Mouse (Mus musculus) left cerebral cortex, adult 2 months (tissue): ENCODE measurements around the gene Trib3. TPM values are rescaled to one million over a fixed set of nuclear protein-coding genes. Genes with fewer than 3 reads are reported as not detected.

ENCODE experiments used
- DNase-seq, 2 experiments: peaks; one replicate each; pipeline ENCODE4 v3.0.0; 2021 to 2022; ENCODE audit warnings: low spot score in 2 of 2, mixed read lengths in 1 of 2; ENCODE audit errors: extremely low spot score in 1 of 2
- H3K27ac ChIP-seq: fragments of 200-600 bp; 2 replicates; pipeline ENCODE4 v1.8.1; 2022
- H3K4me3 ChIP-seq: fragments of 200-600 bp; 2 replicates; pipeline ENCODE4 v1.8.1; 2022
- CTCF ChIP-seq: fragments of 200-600 bp; IDR thresholded peaks from 2 replicates; pipeline ENCODE4 v1.8.1; 2022; ENCODE audit warnings: antibody characterized with exemption, mild to moderate bottlenecking, moderate library complexity
- intact Hi-C: fragments of 180-260 bp; cut with DNase I; formaldehyde crosslinking; loops from one replicate; pipeline ENCODE4 v1.15.1; 2025
- long read RNA-seq, 2 experiments: library from polyadenylated mRNA; stranded (forward); transcript quantifications; one replicate each; pipeline ENCODE4 v2.0.0; 2021; ENCODE audit warnings: borderline mapping rate in 2 of 2
- total RNA-seq, 2 experiments: library from RNA; stranded (reverse); gene quantifications; 2 replicates each; pipeline ENCODE4 v1.2.3; 2021

Trib3 gene
- total RNA-seq = 1 to 10 TPM in 1 of 2 experiments, under 1 TPM in 1; 0.84 to 1.1 TPM
- long read RNA-seq, experiment 1 = 0 reads
- long read RNA-seq, experiment 2 = 0 reads

GRCm38 (mm10) chr2:152343329-152344213, at the start of gene Trib3:
TSS of gene Trib3 (minus strand) at chr2:152344032.
- H3K4me3 ChIP-seq = peak within 1 kb of the TSS; percentile 62
- peak; percentile 64 for TF ChIP-seq CTCF
- peak within 1 kb of the TSS; percentile 59; the same call in 1 of the 2 replicates for H3K27ac ChIP-seq
- DNase-seq = peak; percentile 66 to 73
- intact Hi-C loops = no loop called here

DNA sequence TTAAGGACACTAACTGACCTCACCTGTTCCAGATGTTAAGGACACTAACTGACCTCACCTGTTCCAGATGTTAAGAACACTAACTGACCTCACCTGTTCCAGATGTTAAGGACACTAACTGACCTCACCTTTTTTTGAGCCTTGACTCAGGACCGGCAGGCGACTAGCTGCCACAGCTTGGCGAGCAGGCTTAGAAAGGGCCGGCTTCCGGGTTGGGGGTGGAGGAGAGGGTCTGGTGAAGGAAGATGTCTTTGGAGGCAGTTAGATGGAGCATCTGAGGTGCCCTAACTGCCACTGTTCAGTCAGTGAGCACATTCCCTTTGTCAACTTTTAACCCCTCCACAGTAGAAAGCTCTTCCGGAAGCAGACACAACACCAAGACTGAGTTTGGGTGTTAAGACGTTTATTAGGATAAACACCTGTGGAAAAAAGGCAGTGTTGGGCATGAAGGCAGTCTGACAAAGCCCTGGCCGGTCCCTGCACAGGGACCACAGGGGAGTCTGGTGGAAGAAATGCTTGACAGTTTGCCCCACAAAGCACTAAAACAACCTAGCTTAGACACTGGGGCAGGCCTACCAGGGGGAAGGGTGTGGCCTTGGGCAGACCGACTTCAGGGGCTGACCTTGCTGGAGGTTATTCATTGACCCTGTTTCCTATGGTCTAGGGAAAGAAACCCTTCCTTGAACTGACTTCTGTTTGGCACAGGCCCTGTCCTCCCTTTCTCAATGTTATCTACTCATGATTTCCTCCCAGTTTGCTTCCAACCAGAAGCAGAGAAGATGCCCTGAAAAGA, 49.6 kb upstream of the Trib3 start:
- no peak for DNase-seq
- no peak for TF ChIP-seq CTCF
- no peak overlapping the region for H3K27ac ChIP-seq
- intact Hi-C loops = loop anchor here (5.0 kb wide), 1 partner anchor 154 kb away; no protein-coding TSS in a partner anchor
- no peak overlapping the region for H3K4me3 ChIP-seq

- intact Hi-C loops = loop anchor here (1.0 to 5.0 kb wide), 2 partner anchors 45 to 155 kb away; no protein-coding TSS in a partner anchor
- H3K27ac ChIP-seq = no peak overlapping the region
- TF ChIP-seq CTCF = peak; percentile 78
- no peak overlapping the region for H3K4me3 ChIP-seq
- peak in 1 of 2 experiments; percentile 21 for DNase-seq
Measured at GRCm38 (mm10) chr2:152392786-152393185, 49.0 kb upstream of the Trib3 start.

DNA sequence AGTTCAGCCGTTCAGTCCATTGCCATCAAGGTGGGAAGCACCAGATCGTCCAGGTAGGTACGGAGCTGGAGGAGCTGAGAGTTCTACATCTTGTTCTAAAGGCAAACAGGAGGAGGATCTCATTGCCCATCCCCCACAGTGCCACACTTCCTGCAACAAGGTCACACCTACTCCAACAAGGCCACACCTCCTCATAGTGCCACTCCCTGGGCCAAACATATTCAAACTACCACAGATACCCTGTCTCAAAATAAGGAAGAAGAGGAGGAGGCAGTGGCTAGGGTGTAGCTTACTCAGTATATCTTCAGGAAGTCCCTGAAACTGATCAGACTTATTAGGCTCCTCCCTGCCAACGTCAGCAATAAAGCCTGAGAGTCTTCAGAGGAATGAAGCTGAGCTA, 40.4 kb upstream of the Trib3 start:
- intact Hi-C loops = no loop called here
- DNase-seq = no peak
- no peak for TF ChIP-seq CTCF
- no peak overlapping the region for H3K4me3 ChIP-seq
- H3K27ac ChIP-seq = no peak overlapping the region

DNA sequence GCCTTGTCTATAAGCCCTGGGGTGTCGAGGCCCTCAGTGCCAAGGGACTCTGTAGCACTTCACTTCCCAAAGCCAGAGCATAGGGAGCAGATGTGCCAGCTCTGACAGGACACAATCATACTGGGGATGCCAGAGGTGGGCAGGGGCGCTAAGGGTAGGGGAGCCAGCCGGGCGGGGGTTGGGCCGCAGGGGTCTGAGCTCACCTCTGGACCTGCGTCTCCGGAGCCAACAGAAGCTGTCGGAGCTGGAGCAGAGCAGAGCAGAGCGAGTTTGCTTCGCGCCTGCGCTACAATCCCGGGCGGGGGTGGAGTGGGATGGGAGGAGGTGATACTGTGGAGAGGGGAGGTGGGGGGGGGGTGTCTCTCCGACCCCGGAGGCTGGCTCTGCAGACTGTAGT, 32.5 kb upstream of the Trib3 start, which contains the start of gene Nrsn2:
Gene Nrsn2 (minus strand): TSS at position 294 of the 397 bp plus-strand sequence.
- H3K27ac ChIP-seq = peak within 1 kb of the TSS; percentile 13; the same call in 1 of the 2 replicates
- DNase-seq = peak; percentile 50 to 70
- TF ChIP-seq CTCF = no peak
- intact Hi-C loops = no loop called here
- H3K4me3 ChIP-seq = peak within 1 kb of the TSS; percentile 42

GRCm38 (mm10) chr2:152375652-152376344, 32.0 kb upstream of the Trib3 start:
- peak; percentile 43 to 73 for DNase-seq
- Histone ChIP-seq H3K27ac (peak overlapping the region; percentile 3; the same call in 1 of the 2 replicates), H3K4me3 (peak overlapping the region; percentile 42)
- intact Hi-C loops = no loop called here
- no peak for TF ChIP-seq CTCF

DNA sequence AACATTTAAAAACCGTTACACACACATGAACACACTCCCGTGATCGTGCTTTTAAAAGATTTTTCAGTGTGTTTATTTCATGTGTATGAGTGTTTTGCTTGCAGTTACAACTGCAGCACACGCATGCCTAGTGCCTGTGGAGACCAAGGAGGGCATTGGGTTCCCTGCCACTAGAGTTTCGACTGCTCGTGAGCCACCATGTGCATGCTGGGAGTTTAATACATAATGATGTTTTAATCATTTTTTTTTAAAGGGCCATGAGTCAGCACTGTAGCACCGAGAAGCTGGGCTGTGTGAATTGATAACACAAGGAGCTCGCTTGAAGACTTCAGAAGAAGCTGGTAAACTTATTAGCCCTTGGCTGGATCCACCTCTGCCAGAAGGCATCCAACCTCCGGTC, 29.7 kb upstream of the Trib3 start:
- no peak for TF ChIP-seq CTCF
- intact Hi-C loops = no loop called here
- Histone ChIP-seq H3K4me3 (no peak overlapping the region), H3K27ac (no peak overlapping the region)
- no peak for DNase-seq

DNA sequence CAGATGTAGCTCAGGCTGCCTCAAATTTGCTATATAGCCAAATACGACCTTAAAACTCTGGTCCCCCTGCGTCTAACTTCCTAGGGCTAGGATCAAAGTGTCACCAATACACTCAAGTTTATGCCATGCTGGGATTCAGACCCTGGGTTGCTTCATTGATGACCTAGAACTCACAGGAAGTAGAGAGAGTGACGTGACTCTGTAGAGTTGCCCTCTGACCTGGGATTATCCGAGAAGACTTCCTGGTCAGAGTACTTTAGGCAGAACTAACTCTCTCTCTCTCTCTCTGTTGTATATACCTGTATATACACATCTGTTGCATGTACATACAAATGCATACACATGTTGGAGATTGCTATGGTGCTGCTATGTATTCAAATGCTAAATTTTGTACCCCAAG, 28.8 kb upstream of the Trib3 start:
- Histone ChIP-seq H3K4me3 (no peak overlapping the region), H3K27ac (no peak overlapping the region)
- DNase-seq = no peak
- intact Hi-C loops = no loop called here
- no peak for TF ChIP-seq CTCF

DNA sequence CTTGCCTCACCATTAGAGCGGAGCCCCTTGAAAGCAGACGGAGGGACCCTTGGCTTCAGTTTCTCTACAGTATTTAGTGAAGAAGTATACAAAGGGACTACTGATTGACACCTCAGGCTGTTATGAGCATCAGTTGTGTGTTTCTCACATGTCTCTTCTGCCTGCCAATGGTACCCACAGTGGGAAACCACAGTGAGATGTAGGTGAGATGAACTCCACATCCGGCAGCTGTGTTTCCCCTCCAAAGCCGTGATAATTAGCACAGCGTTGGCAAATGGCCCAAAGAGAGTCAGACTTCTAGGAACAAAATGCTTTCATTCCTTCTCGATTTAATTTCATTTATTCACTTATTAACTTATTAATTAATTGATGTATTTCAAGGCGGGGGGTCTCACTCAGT, 28.3 kb upstream of the Trib3 start:
- intact Hi-C loops = no loop called here
- Histone ChIP-seq H3K27ac (no peak overlapping the region), H3K4me3 (no peak overlapping the region)
- TF ChIP-seq CTCF = no peak
- DNase-seq = no peak

DNA sequence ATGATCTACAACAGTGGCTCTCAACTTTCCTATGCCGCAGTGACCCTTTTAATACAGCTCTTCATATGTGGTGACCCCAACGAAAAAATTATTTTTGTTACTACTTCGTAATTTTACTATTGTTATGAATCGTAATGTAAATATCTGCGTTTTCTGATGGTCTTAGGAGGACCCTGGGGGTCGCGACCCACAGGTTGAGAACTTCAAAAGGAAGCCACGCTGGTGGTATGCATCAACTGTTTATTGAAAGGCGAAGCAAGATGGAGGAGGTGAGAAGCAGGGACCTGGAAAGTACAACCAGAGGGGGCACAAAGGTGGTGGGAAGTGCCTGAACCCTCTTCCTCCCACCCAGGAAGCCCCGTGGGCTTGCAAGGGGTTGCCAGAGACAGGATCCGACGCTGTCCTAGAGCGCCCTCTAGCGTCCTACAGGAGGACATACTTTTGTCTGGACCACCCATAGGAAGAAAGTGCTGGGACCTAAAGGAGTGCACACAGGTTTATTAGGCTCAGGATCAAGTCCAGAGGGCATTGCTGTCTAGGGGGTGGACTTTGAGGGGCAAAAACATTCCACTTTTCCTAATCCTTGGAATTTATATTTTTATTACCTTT, 24.8 kb upstream of the Trib3 start:
- TF ChIP-seq CTCF = peak; percentile 85

DNA sequence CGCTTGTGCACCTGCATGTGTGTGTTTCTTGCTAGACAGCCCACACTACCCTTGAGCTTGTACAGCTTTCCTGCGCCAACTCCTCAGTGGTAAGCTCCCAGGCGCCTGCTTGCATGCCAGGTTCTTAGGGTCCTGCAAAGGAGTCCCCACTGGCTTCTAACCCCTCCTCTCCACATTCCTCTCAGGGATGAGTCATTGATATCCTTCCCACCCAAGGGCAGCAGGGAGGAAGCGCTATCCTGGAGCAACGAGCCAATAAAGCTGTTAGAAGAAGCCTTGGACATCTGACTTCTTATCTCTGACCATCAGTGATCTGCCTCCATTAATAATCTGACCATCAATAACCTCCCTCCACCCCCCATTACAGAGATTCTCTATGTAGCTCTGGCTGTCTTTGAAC, 24.1 kb upstream of the Trib3 start:
- no peak overlapping the region for H3K27ac ChIP-seq
- intact Hi-C loops = loop anchor here (2.0 to 5.0 kb wide), 2 partner anchors 256 to 339 kb away; no protein-coding TSS in a partner anchor
- no peak for TF ChIP-seq CTCF
- no peak for DNase-seq
- no peak overlapping the region for H3K4me3 ChIP-seq

More for the DNA sequence above, 24.8 kb upstream of the Trib3 start:
- Histone ChIP-seq H3K4me3 (no peak overlapping the region), H3K27ac (no peak overlapping the region)
- intact Hi-C loops = loop anchor here (2.0 to 5.0 kb wide), 2 partner anchors 256 to 340 kb away; no protein-coding TSS in a partner anchor
- DNase-seq = peak; percentile 42 to 44
